Mouse (Mus musculus) midbrain, embryonic 16.5 days (tissue): ENCODE results near the gene Vps50. TPM values are rescaled to one million over a fixed set of nuclear protein-coding genes. Genes with fewer than 3 reads are reported as not detected.
"Not testable (repeated sequence)": the region's sequence is repeated elsewhere in the genome, so short reads cannot be mapped to it uniquely, and the experiment has no call there.

Experiments used
- ATAC-seq: fragments of 200-750 bp; cut with Nextera tagmentation; 2 replicates; pipeline ENCODE4 v1.8.0; 2017; ENCODE audit warnings: moderate TSS enrichment
- H3K27ac ChIP-seq: fragments of 300-500 bp; sonication (generic); 2 replicates; pipeline ENCODE4 v1.5.1; 2014; ENCODE audit warnings: mild to moderate bottlenecking, low read length, mixed read lengths
- H3K27me3 ChIP-seq: fragments of 300-500 bp; sonication (generic); 2 replicates; pipeline ENCODE4 v1.6.1; 2014; ENCODE audit warnings: low read depth, low read length, mixed read lengths; ENCODE audit not compliant: control insufficient read depth, insufficient read depth
- H3K36me3 ChIP-seq: fragments of 300-500 bp; sonication (generic); 2 replicates; pipeline ENCODE4 v1.6.1; 2014; ENCODE audit warnings: mild to moderate bottlenecking, low read length, moderate library complexity, mixed read lengths; ENCODE audit not compliant: control insufficient read depth, insufficient read depth
- H3K4me1 ChIP-seq: fragments of 300-500 bp; sonication (generic); 2 replicates; pipeline ENCODE4 v1.6.1; 2014; ENCODE audit warnings: mild to moderate bottlenecking, low read length, mixed read lengths; ENCODE audit not compliant: control insufficient read depth, insufficient read depth
- H3K4me2 ChIP-seq: fragments of 300-500 bp; sonication (generic); 2 replicates; pipeline ENCODE4 v1.6.1; 2014; ENCODE audit warnings: mild to moderate bottlenecking, low read length, mixed read lengths
- H3K4me3 ChIP-seq: fragments of 300-500 bp; sonication (generic); 2 replicates; pipeline ENCODE4 v1.5.1; 2014; ENCODE audit warnings: low read depth, mild to moderate bottlenecking, low read length, moderate library complexity, mixed read lengths
- H3K9ac ChIP-seq: fragments of 300-500 bp; sonication (generic); 2 replicates; pipeline ENCODE4 v1.6.1; 2014; ENCODE audit warnings: low read depth, low read length, mixed read lengths
- H3K9me3 ChIP-seq: fragments of 300-500 bp; sonication (generic); replicated peaks from 2 replicates; pipeline ENCODE4 v1.6.1; 2014; ENCODE audit warnings: mild to moderate bottlenecking, low read length, mixed read lengths; ENCODE audit not compliant: control insufficient read depth, poor library complexity, severe bottlenecking
- WGBS: fragments of 180-500 bp; shearing (Covaris S2); extraction: QIAGEN DNeasy Blood & Tissue Kit; methylation state at CpG from one replicate; pipeline ENCODE4 v1.1.7; 2014; 5-methylcytosine and 5-hydroxymethylcytosine counted together
- polyA plus RNA-seq: library from polyadenylated mRNA; unstranded; fragments of >200 nt; fragmentation: Nextera tagmentation; extraction: Ambion mirVana; gene quantifications from 2 replicates; pipeline ENCODE4 v1.2.1, GENCODE M21; 2015

Gene Vps50
- polyA plus RNA-seq, 1 experiment from 2014 or later, result 59.5 TPM

GRCm38 (mm10) chr6:3481705-3482104, 16.5 kb upstream of the Vps50 start:
- Histone ChIP-seq H3K27me3 (no peaks in the 10 kb centered on the region), H3K4me3 (no peak overlapping the region), H3K36me3 (no peaks in the 10 kb centered on the region), H3K9ac (no peak overlapping the region), H3K4me2 (no peak overlapping the region), H3K9me3 (no peaks in the 10 kb centered on the region), H3K4me1 (no peaks in the 10 kb centered on the region), H3K27ac (no peak overlapping the region)
- no peak for ATAC-seq
- 85% methylated on average over 3 of the region's 3 CpGs for WGBS

GRCm38 (mm10) chr6:3485133-3485532, 13.0 kb upstream of the Vps50 start:
- Histone ChIP-seq H3K27ac (no peak overlapping the region), H3K4me1 (no peaks in the 10 kb centered on the region), H3K4me3 (no peak overlapping the region), H3K9me3 (no peaks in the 10 kb centered on the region), H3K27me3 (no peaks in the 10 kb centered on the region), H3K36me3 (no peaks in the 10 kb centered on the region), H3K9ac (no peak overlapping the region), H3K4me2 (no peak overlapping the region)
- no peak for ATAC-seq
- 82% methylated on average over 3 of the region's 3 CpGs for WGBS

- Histone ChIP-seq H3K9ac (no peak overlapping the region), H3K27ac (no peak overlapping the region), H3K9me3 (no peaks in the 10 kb centered on the region), H3K4me3 (no peak overlapping the region), H3K4me2 (no peak overlapping the region), H3K4me1 (no peaks in the 10 kb centered on the region), H3K36me3 (no peaks in the 10 kb centered on the region), H3K27me3 (no peaks in the 10 kb centered on the region)
- WGBS, result 94% methylated on average over 1 of the region's 1 CpGs
- ATAC-seq, result no peak
Measured at GRCm38 (mm10) chr6:3487355-3487754, 10.8 kb upstream of the Vps50 start.

GRCm38 (mm10) chr6:3494285-3494684, 3.9 kb upstream of the Vps50 start:
- WGBS, result 85% methylated on average over 5 of the region's 5 CpGs

GRCm38 (mm10) chr6:3496210-3496609, 2.0 kb upstream of the Vps50 start:
- H3K4me2 ChIP-seq, result no peak overlapping the region
- H3K27ac ChIP-seq, result no peak overlapping the region
- H3K4me1 ChIP-seq, result peaks cover 18% of the 10 kb centered on the region
- no peak overlapping the region for H3K4me3 ChIP-seq
- no peaks in the 10 kb centered on the region for H3K9me3 ChIP-seq
- no peaks in the 10 kb centered on the region; the same call in 1 of the 2 replicates for H3K27me3 ChIP-seq
- ATAC-seq, result no peak
- no peak overlapping the region for H3K9ac ChIP-seq
- H3K36me3 ChIP-seq, result no peaks in the 10 kb centered on the region
- WGBS, result 8% methylated on average over 2 of the region's 2 CpGs

More at GRCm38 (mm10) chr6:3494285-3494684, 3.9 kb upstream of the Vps50 start:
- H3K4me2 ChIP-seq, result no peak overlapping the region
- H3K36me3 ChIP-seq, result no peaks in the 10 kb centered on the region
- H3K4me1 ChIP-seq, result peaks cover 9% of the 10 kb centered on the region
- H3K27me3 ChIP-seq, result no peaks in the 10 kb centered on the region; the same call in 1 of the 2 replicates
- ATAC-seq, result no peak
- H3K27ac ChIP-seq, result no peak overlapping the region
- H3K9me3 ChIP-seq, result no peaks in the 10 kb centered on the region
- H3K9ac ChIP-seq, result no peak overlapping the region
- no peak overlapping the region for H3K4me3 ChIP-seq

- Histone ChIP-seq H3K9ac (no peak overlapping the region), H3K4me2 (no peak overlapping the region), H3K4me3 (no peak overlapping the region), H3K9me3 (no peaks in the 10 kb centered on the region), H3K27ac (no peak overlapping the region), H3K27me3 (no peaks in the 10 kb centered on the region), H3K4me1 (peaks cover 18% of the 10 kb centered on the region), H3K36me3 (no peaks in the 10 kb centered on the region)
- no peak for ATAC-seq
- 90% methylated on average over 3 of the region's 3 CpGs for WGBS
Measured at GRCm38 (mm10) chr6:3500286-3500685, 2.1 kb downstream of the Vps50 start.

GRCm38 (mm10) chr6:3505289-3505688, 7.1 kb downstream of the Vps50 start:
- H3K9ac ChIP-seq, result no peak overlapping the region
- ATAC-seq, result no peak
- no peak overlapping the region for H3K4me2 ChIP-seq
- no peak overlapping the region for H3K27ac ChIP-seq
- peaks cover 3% of the 10 kb centered on the region; the same call in 1 of the 2 replicates for H3K4me1 ChIP-seq
- H3K4me3 ChIP-seq, result no peak overlapping the region
- H3K36me3 ChIP-seq, result no peaks in the 10 kb centered on the region
- no peaks in the 10 kb centered on the region for H3K27me3 ChIP-seq
- H3K9me3 ChIP-seq, result no peaks in the 10 kb centered on the region
- 61% methylated on average over 5 of the region's 5 CpGs for WGBS

GRCm38 (mm10) chr6:3507078-3507477, 8.9 kb downstream of the Vps50 start:
- Histone ChIP-seq H3K9ac (no peak overlapping the region), H3K27me3 (no peaks in the 10 kb centered on the region), H3K4me2 (no peak overlapping the region), H3K9me3 (no peaks in the 10 kb centered on the region), H3K27ac (no peak overlapping the region), H3K36me3 (no peaks in the 10 kb centered on the region), H3K4me3 (no peak overlapping the region), H3K4me1 (peaks cover 12% of the 10 kb centered on the region)
- WGBS, result 81% methylated on average over 4 of the region's 4 CpGs
- ATAC-seq, result no peak

- peaks cover 19% of the 10 kb centered on the region for H3K4me1 ChIP-seq
- not testable (repeated sequence) for H3K9ac ChIP-seq, H3K4me2 ChIP-seq, H3K4me3 ChIP-seq, H3K36me3 ChIP-seq, H3K27ac ChIP-seq, H3K9me3 ChIP-seq, ATAC-seq, H3K27me3 ChIP-seq
- 83% methylated on average over 2 of the region's 2 CpGs for WGBS
Measured at GRCm38 (mm10) chr6:3508151-3508550, 10.0 kb downstream of the Vps50 start.
